Mouse (Mus musculus) small intestine, adult 10 weeks (tissue): ENCODE data around the gene Olfr1388. TPM values are rescaled to one million over a fixed set of nuclear protein-coding genes. Genes with fewer than 3 reads are reported as not detected.

Experiments
- polyA plus RNA-seq: library from polyadenylated mRNA; stranded (reverse); fragments of 350-450 nt; fragmentation: Illumina TruSeq; extraction: RNeasy Lipid Tissue Mini Kit (QIAGEN cat#74804); gene quantifications from one replicate; pipeline ENCODE4 v1.2.3, GENCODE M21; 2014; ENCODE audit warnings: low replicate concordance

The Olfr1388 gene
- polyA plus RNA-seq: not detected

DNA sequence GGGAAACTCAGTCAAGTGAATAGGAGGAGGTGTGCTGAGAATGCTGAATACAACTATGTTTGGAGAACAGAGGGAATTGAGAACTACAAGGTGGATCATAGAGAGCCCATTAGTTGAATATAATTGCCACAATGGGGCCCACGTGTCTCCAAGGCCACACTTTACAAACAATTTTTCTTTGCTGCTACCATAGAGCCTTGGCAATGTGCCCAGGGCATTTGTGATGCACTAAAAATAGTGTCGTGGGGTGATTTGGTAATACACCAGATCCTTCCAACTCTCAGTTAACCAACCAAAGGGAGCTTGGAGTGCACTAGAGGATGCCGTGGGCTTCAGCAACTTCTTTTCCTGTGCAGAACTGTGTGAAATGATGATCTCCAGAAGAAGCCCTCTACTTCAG, at the start of gene Olfr1388:
Olfr1388 (plus strand) TSS at position 214 of the 400 bp plus-strand sequence.

DNA sequence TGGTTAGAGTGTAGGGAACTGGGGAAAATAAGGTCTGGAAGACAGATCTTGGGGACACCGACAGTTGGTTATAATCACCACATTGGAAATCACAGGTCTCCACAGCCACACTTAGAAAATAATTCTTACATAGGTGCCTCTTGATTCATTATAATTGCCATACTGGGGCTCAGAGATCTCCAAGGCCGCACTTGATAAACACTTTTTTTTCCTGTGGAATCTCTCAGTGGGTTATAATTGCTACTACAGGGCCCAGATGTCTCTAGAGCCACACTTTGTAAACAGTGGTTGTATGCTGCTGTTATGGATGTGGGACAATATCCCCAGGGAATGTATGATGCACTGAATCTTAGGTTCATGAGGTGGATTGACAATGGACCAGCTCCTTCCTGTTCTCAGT, 13.7 kb upstream of the Olfr1388 start, which contains the start of gene Olfr1389:
Olfr1389 (plus strand) TSS at position 301 of the 400 bp plus-strand sequence.

DNA sequence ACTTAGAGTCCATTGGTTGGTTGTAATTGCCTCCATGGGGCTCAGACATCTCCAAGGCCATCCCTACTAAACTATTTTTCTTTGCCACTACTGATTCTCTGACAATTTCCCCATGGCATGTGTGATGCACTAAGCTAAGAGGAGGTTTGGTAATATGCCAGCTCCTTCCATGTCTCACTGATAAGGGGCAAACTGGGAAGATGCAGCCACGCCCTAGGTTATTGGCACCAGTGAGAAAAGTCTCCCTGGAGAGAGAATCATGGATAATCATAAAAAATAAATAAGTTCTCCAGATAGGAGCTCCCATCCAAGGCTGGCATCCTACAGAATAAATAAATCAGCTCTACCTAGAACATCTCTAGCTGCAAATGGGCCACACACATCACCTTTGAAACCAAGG, 18.6 kb downstream of the Olfr1388 start, which contains the start of gene Olfr1387:
Olfr1387 (plus strand) TSS at position 301 of the 400 bp plus-strand sequence.

DNA sequence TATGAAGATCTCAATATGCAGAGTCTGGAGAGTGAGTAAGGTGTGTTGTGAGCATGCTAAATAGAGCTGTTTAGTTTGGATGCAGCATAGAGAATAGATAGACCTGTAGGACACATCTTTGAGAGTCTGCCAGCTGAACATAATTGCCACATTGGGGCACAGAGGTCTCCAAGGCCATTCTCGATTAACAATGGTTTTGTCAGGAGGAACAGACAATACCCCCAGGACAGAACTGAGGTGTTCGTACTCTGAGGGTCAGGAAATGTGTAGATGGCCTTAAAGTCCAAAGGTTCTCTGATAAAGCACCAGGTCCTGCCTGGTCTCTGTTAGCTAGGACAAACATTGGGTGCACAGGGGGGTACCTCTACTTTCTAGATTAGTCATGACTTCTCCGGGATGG, 28.3 kb downstream of the Olfr1388 start, which contains the start of gene Olfr1386:
Olfr1386 (plus strand) TSS at position 301 of the 400 bp plus-strand sequence.

DNA sequence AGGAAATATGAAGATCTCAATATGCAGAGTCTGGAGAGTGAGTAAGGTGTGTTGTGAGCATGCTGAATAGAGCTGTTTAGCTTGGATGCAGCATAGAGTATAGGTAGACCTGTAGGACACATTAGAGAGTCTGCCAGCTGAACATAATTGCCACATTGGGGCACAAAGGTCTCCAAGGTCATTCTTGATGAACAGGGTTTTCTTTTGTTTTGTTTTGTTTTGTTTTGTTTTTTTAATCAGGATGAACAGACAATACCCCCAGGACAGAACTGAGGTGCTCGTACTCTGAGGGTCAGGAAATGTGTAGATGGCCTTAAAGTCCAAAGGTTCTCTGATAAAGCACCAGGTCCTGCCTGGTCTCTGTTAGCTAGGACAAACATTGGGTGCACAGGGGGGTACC, 52.3 kb downstream of the Olfr1388 start, which contains the start of gene Olfr1385:
Olfr1385 (plus strand) TSS at position 301 of the 400 bp plus-strand sequence.

Other genes starting within 250 kb of the Olfr1388 start
- 0.93 TPM for gene Btnl9, start 249.5 kb upstream of the Olfr1388 start, polyA plus RNA-seq
- gene Zfp62, start 233.3 kb upstream of the Olfr1388 start, polyA plus RNA-seq: 81.1 TPM
- 21.1 TPM for gene Mgat1, start 192.4 kb upstream of the Olfr1388 start, polyA plus RNA-seq
- gene Olfr1393, start 158.3 kb upstream of the Olfr1388 start, polyA plus RNA-seq: 0.41 TPM
- gene Olfr1392, start 151.3 kb upstream of the Olfr1388 start, polyA plus RNA-seq: 0.48 TPM
- not detected for gene Olfr10, start 131.9 kb upstream of the Olfr1388 start, polyA plus RNA-seq
- gene Olfr1391, start 113.9 kb upstream of the Olfr1388 start, polyA plus RNA-seq: not detected
- not detected for gene Olfr1390, start 101.4 kb upstream of the Olfr1388 start, polyA plus RNA-seq
- not detected for gene Olfr1389, start 13.6 kb upstream of the Olfr1388 start, polyA plus RNA-seq
- gene Olfr1387, start 18.7 kb downstream of the Olfr1388 start, polyA plus RNA-seq: not detected
- gene Olfr1386, start 28.4 kb downstream of the Olfr1388 start, polyA plus RNA-seq: not detected
- not detected for gene Olfr1385, start 52.4 kb downstream of the Olfr1388 start, polyA plus RNA-seq
- gene Olfr1384, start 70.1 kb downstream of the Olfr1388 start, polyA plus RNA-seq: not detected
- not detected for gene Olfr1383, start 83.0 kb downstream of the Olfr1388 start, polyA plus RNA-seq
- not detected for gene Olfr1382, start 91.6 kb downstream of the Olfr1388 start, polyA plus RNA-seq
- not detected for gene Olfr1381, start 106.8 kb downstream of the Olfr1388 start, polyA plus RNA-seq
- gene Olfr1380, start 120.3 kb downstream of the Olfr1388 start, polyA plus RNA-seq: not detected
- gene Flt4, start 172.6 kb downstream of the Olfr1388 start, polyA plus RNA-seq: 0.37 TPM
- not detected for gene Scgb3a1, start 227.0 kb downstream of the Olfr1388 start, polyA plus RNA-seq